Mouse (Mus musculus) left cerebral cortex, postnatal 25 days (tissue): ENCODE measurements around the gene P4ha2. TPM values are rescaled to one million over a fixed set of nuclear protein-coding genes. Genes with fewer than 3 reads are reported as not detected.
"Not testable (repeated sequence)": the region's sequence is repeated elsewhere in the genome, so short reads cannot be mapped to it uniquely, and the experiment has no call there.

ENCODE experiments used
- DNase-seq, 2 experiments: peaks; one replicate each; pipeline ENCODE4 v3.0.0; 2022; ENCODE audit warnings: low spot score in 2 of 2, mixed read lengths in 1 of 2
- intact Hi-C: fragments of 180-260 bp; cut with DNase I; formaldehyde crosslinking; loops from one replicate; pipeline ENCODE4 v1.15.1; 2025
- total RNA-seq, 2 experiments: library from RNA; stranded (reverse); gene quantifications; 2 replicates each; pipeline ENCODE4 v1.2.3; 2021

The P4ha2 gene
- total RNA-seq, 2 experiments from 2014 or later: 17.5 to 22.2 TPM

GRCm38 (mm10) chr11:54126654-54127374 lies 26.9 kb downstream of the P4ha2 start:
- intact Hi-C loops: loop anchor here (5.0 kb wide), 1 partner anchor 225 kb away; no protein-coding TSS in a partner anchor
- DNase-seq: peak in 1 of 2 experiments; percentile 50

- no peak for DNase-seq
- intact Hi-C loops: loop anchor here (5.0 kb wide), 1 partner anchor 225 kb away; no protein-coding TSS in a partner anchor
Observed at GRCm38 (mm10) chr11:54127397-54127796, 27.5 kb downstream of the P4ha2 start.

- intact Hi-C loops: loop anchor here (5.0 kb wide), 1 partner anchor 222 kb away; no protein-coding TSS in a partner anchor
- no peak for DNase-seq
Observed at GRCm38 (mm10) chr11:54129955-54130354, 30.1 kb downstream of the P4ha2 start.

- intact Hi-C loops: no loop called here
- no peak for DNase-seq
Observed at GRCm38 (mm10) chr11:54130721-54131120, 30.8 kb downstream of the P4ha2 start.

GRCm38 (mm10) chr11:54132290-54132689 lies 32.4 kb downstream of the P4ha2 start:
- intact Hi-C loops: no loop called here
- DNase-seq: no peak

GRCm38 (mm10) chr11:54134905-54135304 lies 35.0 kb downstream of the P4ha2 start:
- DNase-seq: no peak
- intact Hi-C loops: no loop called here

GRCm38 (mm10) chr11:54140159-54140558 lies 40.3 kb downstream of the P4ha2 start:
- intact Hi-C loops: loop anchor here (10.0 kb wide), 1 partner anchor 395 kb away; no protein-coding TSS in a partner anchor
- DNase-seq: not testable (repeated sequence)

- intact Hi-C loops: loop anchor here (10.0 kb wide), 1 partner anchor 393 kb away; no protein-coding TSS in a partner anchor
- no peak for DNase-seq
Observed at GRCm38 (mm10) chr11:54141200-54141971, 41.5 kb downstream of the P4ha2 start.

- DNase-seq: peak; percentile 61 to 68
- intact Hi-C loops: loop anchor here (1.0 to 10.0 kb wide), 2 partner anchors 112 to 390 kb away; no protein-coding TSS in a partner anchor
Observed at GRCm38 (mm10) chr11:54144886-54145285, 45.0 kb downstream of the P4ha2 start.

GRCm38 (mm10) chr11:54145990-54146389 lies 46.1 kb downstream of the P4ha2 start:
- DNase-seq: no peak
- intact Hi-C loops: loop anchor here (1.0 to 10.0 kb wide), 2 partner anchors 111 to 389 kb away; no protein-coding TSS in a partner anchor

- no peak for DNase-seq
- intact Hi-C loops: loop anchor here (5.0 to 10.0 kb wide), 2 partner anchors 67 to 385 kb away; no protein-coding TSS in a partner anchor
Observed at GRCm38 (mm10) chr11:54149791-54150465, 50.0 kb downstream of the P4ha2 start.

- intact Hi-C loops: loop anchor here (5.0 kb wide), 1 partner anchor 66 kb away; no protein-coding TSS in a partner anchor
- no peak for DNase-seq
Observed at GRCm38 (mm10) chr11:54151141-54151540, 51.2 kb downstream of the P4ha2 start.

GRCm38 (mm10) chr11:54152957-54153356 lies 53.1 kb downstream of the P4ha2 start:
- intact Hi-C loops: loop anchor here (5.0 kb wide), 1 partner anchor 64 kb away; no protein-coding TSS in a partner anchor
- DNase-seq: no peak

- peak; percentile 31 to 66 for DNase-seq
- intact Hi-C loops: no loop called here
Observed at GRCm38 (mm10) chr11:54155864-54156263, 56.0 kb downstream of the P4ha2 start.

- no peak for DNase-seq
- intact Hi-C loops: no loop called here
Observed at GRCm38 (mm10) chr11:54156504-54156903, 56.6 kb downstream of the P4ha2 start.

- intact Hi-C loops: no loop called here
- DNase-seq: no peak
Observed at GRCm38 (mm10) chr11:54157586-54157985, 57.7 kb downstream of the P4ha2 start.

GRCm38 (mm10) chr11:54160435-54160834 lies 60.5 kb downstream of the P4ha2 start:
- intact Hi-C loops: no loop called here
- DNase-seq: no peak

GRCm38 (mm10) chr11:54160920-54161319 lies 61.0 kb downstream of the P4ha2 start:
- DNase-seq: no peak
- intact Hi-C loops: no loop called here

- intact Hi-C loops: no loop called here
- DNase-seq: no peak
Observed at GRCm38 (mm10) chr11:54161514-54161913, 61.6 kb downstream of the P4ha2 start.

- intact Hi-C loops: no loop called here
Observed at GRCm38 (mm10) chr11:54162968-54163367, 63.1 kb downstream of the P4ha2 start.

More at GRCm38 (mm10) chr11:54162968-54163367, 63.1 kb downstream of the P4ha2 start:
- no peak for DNase-seq
